32 mouse cellular contexts compared by ENCODE assay signal in the genomic region with DNA sequence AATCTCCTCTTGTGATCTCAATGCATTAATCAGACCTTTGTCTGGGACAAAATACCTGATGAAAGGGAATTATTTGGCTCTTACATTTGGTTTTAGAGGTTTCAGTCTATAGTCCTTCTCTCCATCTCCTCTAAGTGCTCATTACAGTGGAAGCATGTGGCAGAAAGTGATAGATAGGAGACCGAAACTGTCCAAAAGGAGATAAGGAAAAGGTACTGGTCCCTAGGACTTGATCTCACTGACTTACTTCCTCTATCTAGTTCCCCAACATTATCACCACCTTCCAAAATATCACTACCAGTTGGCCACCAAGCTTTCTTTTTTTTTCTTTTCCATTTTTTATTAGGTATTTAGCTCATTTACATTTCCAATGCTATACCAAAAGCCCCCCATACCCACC. TPM values are rescaled to one million over a fixed set of nuclear protein-coding genes. Genes with fewer than 3 reads are reported as not detected.
DNase-seq lines count a peak whose midpoint lies in the region; ATAC-seq and TF ChIP-seq lines count a peak whose summit lies in the region.
"Had no signal": no experiment of that assay in that cellular context is flagged by ENCODE, and none has a peak within 500 bp of the region (broad histone marks: within the 10 kb centered on the region; RNA-seq: fewer than 3 reads in every experiment).

No protein-coding gene starts in this region.

- DNase-seq in G1E (ENCODE audit: low spot score): peak; percentile 45
- peak; percentile 62 for DNase-seq in MEL (ENCODE audit: low read depth, low spot score)
- DNase-seq in liver, embryonic 13.5 days: no peak
- no peak for DNase-seq in left cerebral cortex, postnatal 25 days (ENCODE audit: low spot score in 2 of 2)
- DNase-seq in lung, postnatal 36 days: no peak
- no peak for DNase-seq in frontal cortex, postnatal 36 days (ENCODE audit: low spot score in 2 of 2)
- DNase-seq: adrenal gland, adult 2 months; adrenal gland, postnatal 14 days; cerebellum, adult 11 months; cerebellum, adult 2 months; cerebellum, adult 9-11 months; cerebellum, postnatal 25 days; embryo, embryonic 11 days; gastrocnemius, postnatal 10 days; gastrocnemius, postnatal 36 days; heart, adult 2 months; heart, postnatal 14 days; heart, postnatal 4 days had no signal

- H3K79me2 ChIP-seq in MEL (ENCODE audit: control insufficient read depth, insufficient read depth, low read length, poor library complexity): no peaks in the 10 kb centered on the region

- intact Hi-C loops in left cerebral cortex, postnatal 25 days (cut with DNase I): no loop called here

- TF ChIP-seq POLR2A in MEL (IDR thresholded peaks at IDR 0.05; ENCODE audit: control insufficient read depth in 1 of 2, insufficient read depth in 1 of 2, low read depth in 1 of 2, low read length in 2 of 2, poor library complexity in 1 of 2): no peak

- H3K9me3 ChIP-seq in G1E (replicated peaks): no peaks in the 10 kb centered on the region
- no peaks in the 10 kb centered on the region for H3K9me3 ChIP-seq in MEL (replicated peaks; ENCODE audit: insufficient read depth, low read length)
- no peaks in the 10 kb centered on the region for H3K9me3 ChIP-seq in liver, embryonic 13.5 days (replicated peaks)
- H3K9me3 ChIP-seq: embryonic facial prominence, embryonic 10.5 days; embryonic facial prominence, embryonic 13.5 days; forebrain, embryonic 12.5 days; forebrain, embryonic 15.5 days; heart, embryonic 10.5 days; heart, embryonic 13.5 days had no signal

- no peak for TF ChIP-seq RAD21 in MEL (IDR thresholded peaks at IDR 0.05; ENCODE audit: low read depth, low read length)

- H3K36me3 ChIP-seq in G1E (replicated peaks): no peaks in the 10 kb centered on the region
- peaks cover 0 to 31% of the 10 kb centered on the region in 2 experiments; a peak in 2 of 4 replicates for H3K36me3 ChIP-seq in MEL (ENCODE audit: control insufficient read depth in 1 of 2, insufficient read depth in 2 of 2, low read length in 2 of 2)
- H3K36me3 ChIP-seq in liver, embryonic 13.5 days: no peaks in the 10 kb centered on the region
- H3K36me3 ChIP-seq: embryonic facial prominence, embryonic 10.5 days; embryonic facial prominence, embryonic 13.5 days; forebrain, embryonic 12.5 days; forebrain, embryonic 15.5 days; heart, embryonic 10.5 days; heart, embryonic 13.5 days had no signal

- no peaks in the 10 kb centered on the region for H3K27me3 ChIP-seq in G1E (ENCODE audit: insufficient read depth, low read length)
- no peaks in the 10 kb centered on the region for H3K27me3 ChIP-seq in MEL (ENCODE audit: control insufficient read depth in 1 of 2, insufficient read depth in 2 of 2, low read length in 2 of 2)
- no peaks in the 10 kb centered on the region for H3K27me3 ChIP-seq in liver, embryonic 13.5 days
- H3K27me3 ChIP-seq: embryonic facial prominence, embryonic 13.5 days; forebrain, embryonic 12.5 days; forebrain, embryonic 15.5 days; heart, embryonic 13.5 days had no signal

- TF ChIP-seq CTCF in G1E (IDR thresholded peaks at IDR 0.05; ENCODE audit: low read depth, low read length) (no peak), MEL (IDR thresholded peaks at IDR 0.05 in 2 of 3, conservative IDR thresholded peaks at IDR 0.05 in 1 of 3; ENCODE audit: control insufficient read depth in 1 of 3, insufficient read depth in 1 of 3, low read depth in 2 of 3, low read length in 3 of 3, poor library complexity in 1 of 3, severe bottlenecking in 1 of 3) (no peak)

- no peak overlapping the region for H3K9ac ChIP-seq in MEL (ENCODE audit: control insufficient read depth, low read depth, low read length, poor library complexity, severe bottlenecking)
- no peak overlapping the region for H3K9ac ChIP-seq in liver, embryonic 13.5 days
- H3K9ac ChIP-seq: embryonic facial prominence, embryonic 13.5 days; forebrain, embryonic 12.5 days; forebrain, embryonic 15.5 days; heart, embryonic 13.5 days; hindbrain, embryonic 14.5 days had no signal

- peak; percentile 90 to 95 for TF ChIP-seq EP300 in MEL (IDR thresholded peaks at IDR 0.05; ENCODE audit: low read depth in 1 of 2, low read length in 2 of 2)

- no peak overlapping the region for H3K4me2 ChIP-seq in liver, embryonic 13.5 days
- H3K4me2 ChIP-seq: embryonic facial prominence, embryonic 13.5 days; forebrain, embryonic 12.5 days; forebrain, embryonic 15.5 days; heart, embryonic 13.5 days; hindbrain, embryonic 14.5 days had no signal

- no peak overlapping the region for H3K27ac ChIP-seq in MEL (ENCODE audit: control insufficient read depth, low read depth, low read length)
- H3K27ac ChIP-seq in liver, embryonic 13.5 days: no peak overlapping the region
- H3K27ac ChIP-seq: embryonic facial prominence, embryonic 10.5 days; embryonic facial prominence, embryonic 13.5 days; forebrain, embryonic 12.5 days; forebrain, embryonic 15.5 days; heart, adult 2 months; heart, embryonic 10.5 days; heart, embryonic 13.5 days; hindbrain, embryonic 14.5 days; hindbrain, postnatal 0 days had no signal

- H3K4me3 ChIP-seq in G1E (ENCODE audit: low read depth, low read length) (no peak overlapping the region), MEL (ENCODE audit: control insufficient read depth in 1 of 2, insufficient read depth in 1 of 2, low read depth in 2 of 2, low read length in 2 of 2) (no peak overlapping the region)
- no peak overlapping the region for H3K4me3 ChIP-seq in liver, embryonic 13.5 days (replicated peaks)
- H3K4me3 ChIP-seq: embryonic facial prominence, embryonic 10.5 days; embryonic facial prominence, embryonic 13.5 days; erythroblast, embryonic 14.5 days; forebrain, embryonic 12.5 days; forebrain, embryonic 15.5 days; heart, adult 2 months; heart, embryonic 10.5 days; heart, embryonic 13.5 days had no signal

- ATAC-seq in G1E (ENCODE audit: extremely low read depth, insufficient number of reproducible peaks, low FRiP score, poor library complexity, severe bottlenecking): peak; percentile 100
- peak; percentile 54; the same call in 1 of the 2 replicates for ATAC-seq in liver, embryonic 13.5 days (ENCODE audit: low read depth)
- 0 out of 2 replicates have a peak, but pooled peaks have one; percentile 34 for ATAC-seq in megakaryocyte progenitor cell, adult 5-6 weeks (replicated peaks; ENCODE audit: poor library complexity)
- ATAC-seq: CD4-positive, CD25-positive, alpha-beta regulatory T cell, adult 4 months; forebrain, embryonic 15.5 days; hindbrain, postnatal 0 days had no signal

- H3K4me1 ChIP-seq in G1E (ENCODE audit: insufficient read depth, low read depth, low read length): peaks cover 27% of the 10 kb centered on the region
- H3K4me1 ChIP-seq in MEL (ENCODE audit: control insufficient read depth in 1 of 2, insufficient read depth in 2 of 2, low read length in 2 of 2): peaks cover 11 to 13% of the 10 kb centered on the region in 2 experiments
- no peaks in the 10 kb centered on the region for H3K4me1 ChIP-seq in liver, embryonic 13.5 days (replicated peaks)
- H3K4me1 ChIP-seq: embryonic facial prominence, embryonic 10.5 days; embryonic facial prominence, embryonic 13.5 days; forebrain, embryonic 12.5 days; forebrain, embryonic 15.5 days; heart, embryonic 10.5 days; heart, embryonic 13.5 days had no signal

- 21% methylated on average over 1 of the region's 1 CpGs for WGBS in liver, embryonic 13.5 days (ENCODE audit: insufficient replicate concordance)

TF ChIP-seq in MEL, 35 proteins besides CTCF, POLR2A, EP300 and RAD21 (continues in another document):
- TF ChIP-seq KAT2A (conservative IDR thresholded peaks at IDR 0.05; ENCODE audit: low read depth, low read length): no peak
- no peak for TF ChIP-seq E2F4 (IDR thresholded peaks at IDR 0.05; ENCODE audit: borderline replicate concordance, low read depth, low read length)
- TF ChIP-seq ZNF384 (IDR thresholded peaks at IDR 0.05; ENCODE audit: low read depth, low read length): peak; percentile 82
- TF ChIP-seq MYC (IDR thresholded peaks at IDR 0.05; ENCODE audit: low read depth, low read length): peak; percentile 77; the same call in 1 of the 2 replicates
- peak; percentile 95 for TF ChIP-seq TCF12 (IDR thresholded peaks at IDR 0.05; ENCODE audit: low read depth, low read length)
- no peak for TF ChIP-seq BHLHE40 (IDR thresholded peaks at IDR 0.05; ENCODE audit: borderline replicate concordance, low read depth, low read length)
- TF ChIP-seq CHD1 (IDR thresholded peaks at IDR 0.05; ENCODE audit: low read depth, low read length): no peak
- TF ChIP-seq GATA1 (IDR thresholded peaks at IDR 0.05; ENCODE audit: low read depth, low read length): peak; percentile 94
- no peak for TF ChIP-seq ZKSCAN1 (IDR thresholded peaks at IDR 0.05; ENCODE audit: low read depth, low read length)
- TF ChIP-seq ETS1 (IDR thresholded peaks at IDR 0.05; ENCODE audit: low read depth, low read length): peak; percentile 67
- no peak for TF ChIP-seq JUND (IDR thresholded peaks at IDR 0.05; ENCODE audit: low read depth, low read length)
- no peak for TF ChIP-seq NRF1 (IDR thresholded peaks at IDR 0.05; ENCODE audit: insufficient read depth, low read depth, low read length, poor library complexity, severe bottlenecking)
- no peak for TF ChIP-seq NELFE (IDR thresholded peaks at IDR 0.05; ENCODE audit: low read depth, low read length)
- TF ChIP-seq USF1 (IDR thresholded peaks at IDR 0.05; ENCODE audit: low read depth, low read length): no peak
- no peak for TF ChIP-seq MEF2A (IDR thresholded peaks at IDR 0.05; ENCODE audit: extremely low read depth, insufficient replicate concordance, low read depth, low read length, poor library complexity, severe bottlenecking)
- TF ChIP-seq GABPA (IDR thresholded peaks at IDR 0.05; ENCODE audit: low read depth, low read length): no peak
- no peak for TF ChIP-seq MAFK (IDR thresholded peaks at IDR 0.05; ENCODE audit: borderline replicate concordance, low read depth, low read length)
- TF ChIP-seq TAL1 (IDR thresholded peaks at IDR 0.05; ENCODE audit: low read length): peak; percentile 77
- TF ChIP-seq CHD2 (IDR thresholded peaks at IDR 0.05; ENCODE audit: low read length): no peak; the same call in 1 of the 2 replicates
- TF ChIP-seq SIN3A (IDR thresholded peaks at IDR 0.05; ENCODE audit: low read length): no peak
- TF ChIP-seq POLR2AphosphoS2 (IDR thresholded peaks at IDR 0.05; ENCODE audit: low read length): no peak
- no peak for TF ChIP-seq MAZ (IDR thresholded peaks at IDR 0.05; ENCODE audit: low read depth, low read length)

RNA-seq across cellular contexts. Expression of gene Retnlg, which starts 38.8 kb away (rescaled TPM):
- total RNA-seq in G1E (2014; fragmentation: Nextera tagmentation) (not detected in 2 replicates), G1E (2017) (not detected in 2 replicates), MEL (2012; rRNA removed) (not detected in 2 replicates)
- polyA plus RNA-seq in G1E (2012) (not detected in 2 replicates), MEL (2012; ENCODE audit: insufficient read depth in 1 of 2, insufficient read length in 2 of 2, low read depth in 1 of 2, low replicate concordance in 2 of 2, missing spikeins in 1 of 2) (not detected)
- 3.4 and 3.9 TPM in 2 replicates for polyA plus RNA-seq in liver, embryonic 13.5 days (2015; fragmentation: Nextera tagmentation; extraction: Ambion mirVana)
- 131 and 143 TPM in 2 replicates for total RNA-seq in megakaryocyte progenitor cell, adult 5-6 weeks (2015)
- total RNA-seq in megakaryocyte progenitor cell, adult 5-6 weeks (2017): 34.6 and 51.2 TPM in 2 replicates
- not detected for total RNA-seq in left cerebral cortex, postnatal 25 days (2021)
- total RNA-seq: gastrocnemius, adult 18-20 months; gastrocnemius, postnatal 36 days; hindbrain, postnatal 0 days had no signal
- polyA plus RNA-seq: adrenal gland, adult 2 months; C2C12; CD4-positive, CD25-positive, alpha-beta regulatory T cell, adult 4 months; embryonic facial prominence, embryonic 10.5 days; embryonic facial prominence, embryonic 13.5 days; erythroblast, embryonic 14.5 days; forebrain, embryonic 12.5 days; heart, embryonic 10.5 days; heart, embryonic 13.5 days; hindbrain, embryonic 11.5 days had no signal

Comparison
In these comparisons a context has a peak if more than half of its experiments do, and no peak if none do; other contexts are left out.
1. ATAC-seq: peak in every context shown above with its lines; median percentile 100 in G1E; 54 in liver, embryonic 13.5 days; 34 in megakaryocyte progenitor cell, adult 5-6 weeks.
2. DNase-seq: peak in G1E (single experiment) and MEL (single experiment); none in liver, embryonic 13.5 days (single experiment), left cerebral cortex, postnatal 25 days (0 of 2), lung, postnatal 36 days (single experiment) and frontal cortex, postnatal 36 days (0 of 2).
3. RNA of gene Retnlg, which starts 38.8 kb away (total RNA-seq): 34.6 to 143 TPM in megakaryocyte progenitor cell, adult 5-6 weeks; not detected in left cerebral cortex, postnatal 25 days, not detected in G1E and not detected in MEL; every median in the first group is over 10 times any median in the second.